Mouse (Mus musculus): ENCODE data around the gene Kcnma1.

DNA sequence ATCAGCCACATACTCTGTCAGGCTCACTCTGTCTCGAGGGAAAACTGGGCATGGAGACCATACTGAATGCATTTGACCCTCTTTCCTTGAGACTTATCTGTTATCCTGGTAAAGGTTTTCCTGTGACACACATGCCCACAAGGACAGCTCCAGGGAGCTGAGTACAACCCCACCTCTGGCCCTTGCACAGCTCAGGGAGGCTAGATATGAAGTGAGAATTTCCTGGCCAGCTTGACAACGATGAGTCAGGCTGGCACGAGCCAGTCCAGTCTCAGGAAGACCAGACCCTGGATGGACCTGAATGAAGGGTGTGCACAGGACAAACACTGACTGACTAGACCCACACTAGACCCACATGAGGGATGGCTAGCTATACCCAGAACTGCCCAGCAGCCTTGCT is 222.2 kb downstream of the Kcnma1 start:
- no peak for TF ChIP-seq POLR2A (IDR thresholded peaks at IDR 0.05; ENCODE audit: borderline replicate concordance, control insufficient read depth, low read depth, low read length)
- no peak for TF ChIP-seq CTCF (IDR thresholded peaks at IDR 0.05; ENCODE audit: control insufficient read depth, insufficient read depth, low read length)
